Mouse (Mus musculus) midbrain, postnatal 0 days (tissue): ENCODE data around the gene D430019H16Rik. TPM values are rescaled to one million over a fixed set of nuclear protein-coding genes. Genes with fewer than 3 reads are reported as not detected.

Experiments
- ATAC-seq: fragments of 200-750 bp; cut with Nextera tagmentation; 2 replicates; pipeline ENCODE4 v1.8.0; 2017; ENCODE audit warnings: moderate number of reproducible peaks, mild to moderate bottlenecking, moderate TSS enrichment, moderate library complexity; ENCODE audit not compliant: low FRiP score
- DNase-seq: peaks from one replicate; pipeline ENCODE4 v3.0.0-alpha.2; 2015; ENCODE audit warnings: low spot score
- H3K27ac ChIP-seq: fragments of 300-500 bp; sonication (generic); 2 replicates; pipeline ENCODE4 v1.5.1; 2014; ENCODE audit warnings: low read depth, mild to moderate bottlenecking, low read length, mixed read lengths
- H3K27me3 ChIP-seq: fragments of 300-500 bp; sonication (generic); 2 replicates; pipeline ENCODE4 v1.6.1; 2014; ENCODE audit warnings: low read length, control low read depth, mixed read lengths; ENCODE audit not compliant: insufficient read depth
- H3K36me3 ChIP-seq: fragments of 300-500 bp; sonication (generic); 2 replicates; pipeline ENCODE4 v1.6.1; 2014; ENCODE audit warnings: low read length, control low read depth, mixed read lengths; ENCODE audit not compliant: insufficient read depth
- H3K4me1 ChIP-seq: fragments of 300-500 bp; sonication (generic); 2 replicates; pipeline ENCODE4 v1.6.1; 2014; ENCODE audit warnings: mild to moderate bottlenecking, control low read depth, antibody characterized with exemption, low read length, mixed read lengths; ENCODE audit not compliant: insufficient read depth
- H3K4me2 ChIP-seq: fragments of 300-500 bp; sonication (generic); 2 replicates; pipeline ENCODE4 v1.6.1; 2014; ENCODE audit warnings: low read depth, mild to moderate bottlenecking, low read length, mixed read lengths; ENCODE audit not compliant: poor library complexity, severe bottlenecking
- H3K4me3 ChIP-seq: fragments of 300-500 bp; sonication (generic); 2 replicates; pipeline ENCODE4 v1.5.1; 2014; ENCODE audit warnings: low read depth, mild to moderate bottlenecking, low read length, moderate library complexity
- H3K9ac ChIP-seq: fragments of 300-500 bp; sonication (generic); replicated peaks from 2 replicates; pipeline ENCODE4 v1.6.1; 2014; ENCODE audit warnings: mild to moderate bottlenecking, low read length, moderate library complexity, mixed read lengths; ENCODE audit not compliant: poor library complexity, severe bottlenecking
- H3K9me3 ChIP-seq: fragments of 300-500 bp; sonication (generic); 2 replicates; pipeline ENCODE4 v1.6.1; 2016; ENCODE audit warnings: low read length, control low read depth
- CTCF ChIP-seq: IDR thresholded peaks from 2 replicates; pipeline ENCODE4 v1.5.1; 2016; ENCODE audit warnings: antibody characterized with exemption, mild to moderate bottlenecking
- whole genome bisulfite sequencing: fragments of 180-500 bp; shearing (Covaris S2); extraction: QIAGEN DNeasy Blood & Tissue Kit; methylation state at CpG from one replicate; pipeline ENCODE4 v1.1.7; 2014; 5-methylcytosine and 5-hydroxymethylcytosine counted together
- polyA plus RNA-seq: library from polyadenylated mRNA; unstranded; fragments of >200 nt; fragmentation: Nextera tagmentation; extraction: Ambion mirVana; gene quantifications from 2 replicates; pipeline ENCODE4 v1.2.1, GENCODE M21; 2015
- total RNA-seq: library from RNA; depleted of rRNA; stranded (reverse); fragments of >200 nt; gene quantifications from 2 replicates; pipeline ENCODE4 v1.2.3, GENCODE M21; 2014

Gene D430019H16Rik
- total and polyA plus RNA-seq, 2 experiments from 2014 or later, result 13.1 to 176 TPM

GRCm38 (mm10) chr12:105511671-105512502 is 58.2 kb downstream of the D430019H16Rik start:
- Histone ChIP-seq H3K9ac (no peak overlapping the region), H3K27me3 (no peaks in the 10 kb centered on the region), H3K4me1 (no peaks in the 10 kb centered on the region), H3K9me3 (no peaks in the 10 kb centered on the region), H3K4me3 (no peak overlapping the region), H3K4me2 (no peak overlapping the region), H3K36me3 (no peaks in the 10 kb centered on the region), H3K27ac (no peak overlapping the region)
- 80% methylated on average over 16 of the region's 16 CpGs for WGBS
- no peak for TF ChIP-seq CTCF
- no peak for ATAC-seq
- no peak for DNase-seq

- H3K9ac ChIP-seq, result no peak overlapping the region
- no peak for ATAC-seq
- no peak overlapping the region for H3K27ac ChIP-seq
- no peaks in the 10 kb centered on the region for H3K27me3 ChIP-seq
- no peaks in the 10 kb centered on the region for H3K4me1 ChIP-seq
- H3K4me2 ChIP-seq, result no peak overlapping the region
- H3K9me3 ChIP-seq, result no peaks in the 10 kb centered on the region
- no peak overlapping the region for H3K4me3 ChIP-seq
- WGBS, result 86% methylated on average over 10 of the region's 10 CpGs
- no peak for TF ChIP-seq CTCF
- no peaks in the 10 kb centered on the region for H3K36me3 ChIP-seq
- no peak for DNase-seq
Measured at GRCm38 (mm10) chr12:105514111-105514510, 60.5 kb downstream of the D430019H16Rik start.

- Histone ChIP-seq H3K9ac (no peak overlapping the region), H3K36me3 (no peaks in the 10 kb centered on the region), H3K27ac (no peak overlapping the region), H3K4me2 (no peak overlapping the region), H3K4me1 (no peaks in the 10 kb centered on the region), H3K4me3 (no peak overlapping the region), H3K27me3 (no peaks in the 10 kb centered on the region), H3K9me3 (no peaks in the 10 kb centered on the region)
- no peak for DNase-seq
- WGBS, result 83% methylated on average over 21 of the region's 21 CpGs
- TF ChIP-seq CTCF, result no peak
- ATAC-seq, result no peak
Measured at GRCm38 (mm10) chr12:105517026-105517675, 63.5 kb downstream of the D430019H16Rik start.

- Histone ChIP-seq H3K4me2 (no peak overlapping the region), H3K36me3 (no peaks in the 10 kb centered on the region), H3K27ac (no peak overlapping the region), H3K9ac (no peak overlapping the region), H3K9me3 (no peaks in the 10 kb centered on the region), H3K4me1 (no peaks in the 10 kb centered on the region), H3K4me3 (no peak overlapping the region), H3K27me3 (no peaks in the 10 kb centered on the region)
- ATAC-seq (no peak), DNase-seq (no peak)
- no peak for TF ChIP-seq CTCF
- WGBS, result 91% methylated on average over 2 of the region's 2 CpGs
Measured at GRCm38 (mm10) chr12:105519851-105520250, 66.2 kb downstream of the D430019H16Rik start.

- WGBS, result 65% methylated on average over 15 of the region's 15 CpGs
- ATAC-seq (no peak), DNase-seq (peak; percentile 50)
- Histone ChIP-seq H3K27me3 (no peaks in the 10 kb centered on the region), H3K9ac (no peak overlapping the region), H3K4me3 (no peak overlapping the region), H3K27ac (no peak overlapping the region), H3K36me3 (no peaks in the 10 kb centered on the region), H3K9me3 (no peaks in the 10 kb centered on the region), H3K4me1 (no peaks in the 10 kb centered on the region), H3K4me2 (no peak overlapping the region)
- TF ChIP-seq CTCF, result no peak
Measured at GRCm38 (mm10) chr12:105521170-105521762, 67.6 kb downstream of the D430019H16Rik start.

- no peak overlapping the region for H3K4me2 ChIP-seq
- WGBS, result 59% methylated on average over 2 of the region's 2 CpGs
- TF ChIP-seq CTCF, result no peak
- no peak overlapping the region for H3K9ac ChIP-seq
- H3K36me3 ChIP-seq, result no peaks in the 10 kb centered on the region
- DNase-seq, result no peak
- no peak for ATAC-seq
- no peaks in the 10 kb centered on the region for H3K4me1 ChIP-seq
- H3K27ac ChIP-seq, result no peak overlapping the region
- H3K9me3 ChIP-seq, result no peaks in the 10 kb centered on the region
- no peak overlapping the region for H3K4me3 ChIP-seq
- H3K27me3 ChIP-seq, result no peaks in the 10 kb centered on the region
Measured at GRCm38 (mm10) chr12:105523737-105524136, 70.1 kb downstream of the D430019H16Rik start.
